Mouse (Mus musculus) kidney, postnatal 0 days (tissue): ENCODE data around the gene Stoml2. TPM values are rescaled to one million over a fixed set of nuclear protein-coding genes. Genes with fewer than 3 reads are reported as not detected.
"Not testable (repeated sequence)": the region's sequence is repeated elsewhere in the genome, so short reads cannot be mapped to it uniquely, and the experiment has no call there.

Experiments used
- ATAC-seq: fragments of 200-750 bp; cut with Nextera tagmentation; replicated peaks from 2 replicates; pipeline ENCODE4 v1.8.0; 2017; ENCODE audit warnings: low read depth, moderate number of reproducible peaks, moderate TSS enrichment, moderate library complexity; ENCODE audit not compliant: low FRiP score
- DNase-seq: peaks from one replicate; pipeline ENCODE4 v3.0.0-alpha.2; 2016; ENCODE audit warnings: low spot score
- H3K27ac ChIP-seq: fragments of 300-500 bp; sonication (generic); 2 replicates; pipeline ENCODE4 v1.5.1; 2014; ENCODE audit warnings: mild to moderate bottlenecking
- H3K27me3 ChIP-seq: fragments of 300-500 bp; sonication (generic); 2 replicates; pipeline ENCODE4 v1.6.1; 2014; ENCODE audit warnings: low read length, mixed read lengths; ENCODE audit not compliant: insufficient read depth
- H3K36me3 ChIP-seq: fragments of 300-500 bp; sonication (generic); 2 replicates; pipeline ENCODE4 v1.6.1; 2014; ENCODE audit warnings: low read length, mixed read lengths; ENCODE audit not compliant: insufficient read depth
- H3K4me1 ChIP-seq: fragments of 300-500 bp; sonication (generic); replicated peaks from 2 replicates; pipeline ENCODE4 v1.6.1; 2014; ENCODE audit warnings: antibody characterized with exemption, low read length, mixed read lengths; ENCODE audit not compliant: insufficient read depth
- H3K4me2 ChIP-seq: fragments of 300-500 bp; sonication (generic); 2 replicates; pipeline ENCODE4 v1.6.1; 2014; ENCODE audit warnings: mild to moderate bottlenecking, low read length, moderate library complexity, mixed read lengths
- H3K4me3 ChIP-seq: fragments of 300-500 bp; sonication (generic); replicated peaks from 2 replicates; pipeline ENCODE4 v1.5.1; 2014; ENCODE audit warnings: low read depth, low read length
- H3K9ac ChIP-seq: fragments of 300-500 bp; sonication (generic); 2 replicates; pipeline ENCODE4 v1.6.1; 2014; ENCODE audit warnings: low read depth, low read length
- H3K9me3 ChIP-seq: fragments of 300-500 bp; sonication (generic); replicated peaks from 2 replicates; pipeline ENCODE4 v1.6.1; 2016; ENCODE audit warnings: low read length, inconsistent platforms, mixed read lengths
- CTCF ChIP-seq: IDR thresholded peaks from 2 replicates; pipeline ENCODE4 v1.5.1; 2016; ENCODE audit warnings: antibody characterized with exemption, low read depth, mild to moderate bottlenecking, moderate library complexity
- WGBS: fragments of 180-500 bp; shearing (Covaris S2); extraction: QIAGEN DNeasy Blood & Tissue Kit; methylation state at CpG from one replicate; pipeline ENCODE4 v1.1.7; 2014; 5-methylcytosine and 5-hydroxymethylcytosine counted together
- polyA plus RNA-seq: library from polyadenylated mRNA; unstranded; fragments of >200 nt; fragmentation: Nextera tagmentation; extraction: Ambion mirVana; gene quantifications from 2 replicates; pipeline ENCODE4 v1.2.1, GENCODE M21; 2015

The Stoml2 gene
- polyA plus RNA-seq, 1 experiment from 2014 or later = 253 TPM

DNA sequence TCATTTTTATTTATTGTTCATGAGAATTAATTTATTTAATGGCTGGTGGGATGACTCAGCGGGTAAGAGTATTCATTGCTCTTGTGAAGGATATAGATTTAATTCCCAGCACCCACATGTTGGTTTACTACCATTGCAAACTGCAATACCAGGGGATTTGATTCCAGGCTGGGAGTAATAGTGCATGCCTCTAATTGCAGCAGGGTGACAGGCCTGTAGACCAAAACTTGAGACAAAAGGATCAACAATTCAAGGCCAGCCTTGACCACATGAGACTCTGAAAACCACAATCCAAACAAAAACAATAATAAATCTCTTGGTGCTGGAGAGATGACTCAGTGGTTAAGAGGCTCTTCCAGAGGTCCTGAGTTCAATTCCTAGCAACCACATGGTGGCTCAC lies 19.4 kb downstream of the Stoml2 start:
- no peak overlapping the region for H3K27ac ChIP-seq
- TF ChIP-seq CTCF = no peak
- no peak overlapping the region for H3K4me2 ChIP-seq
- ATAC-seq (no peak), DNase-seq (no peak)
- 94% methylated on average over 1 of the region's 1 CpGs for WGBS
- no peak overlapping the region for H3K9ac ChIP-seq
- no peaks in the 10 kb centered on the region for H3K4me1 ChIP-seq
- no peaks in the 10 kb centered on the region for H3K9me3 ChIP-seq
- H3K4me3 ChIP-seq = no peak overlapping the region
- no peaks in the 10 kb centered on the region for H3K27me3 ChIP-seq
- no peaks in the 10 kb centered on the region for H3K36me3 ChIP-seq

DNA sequence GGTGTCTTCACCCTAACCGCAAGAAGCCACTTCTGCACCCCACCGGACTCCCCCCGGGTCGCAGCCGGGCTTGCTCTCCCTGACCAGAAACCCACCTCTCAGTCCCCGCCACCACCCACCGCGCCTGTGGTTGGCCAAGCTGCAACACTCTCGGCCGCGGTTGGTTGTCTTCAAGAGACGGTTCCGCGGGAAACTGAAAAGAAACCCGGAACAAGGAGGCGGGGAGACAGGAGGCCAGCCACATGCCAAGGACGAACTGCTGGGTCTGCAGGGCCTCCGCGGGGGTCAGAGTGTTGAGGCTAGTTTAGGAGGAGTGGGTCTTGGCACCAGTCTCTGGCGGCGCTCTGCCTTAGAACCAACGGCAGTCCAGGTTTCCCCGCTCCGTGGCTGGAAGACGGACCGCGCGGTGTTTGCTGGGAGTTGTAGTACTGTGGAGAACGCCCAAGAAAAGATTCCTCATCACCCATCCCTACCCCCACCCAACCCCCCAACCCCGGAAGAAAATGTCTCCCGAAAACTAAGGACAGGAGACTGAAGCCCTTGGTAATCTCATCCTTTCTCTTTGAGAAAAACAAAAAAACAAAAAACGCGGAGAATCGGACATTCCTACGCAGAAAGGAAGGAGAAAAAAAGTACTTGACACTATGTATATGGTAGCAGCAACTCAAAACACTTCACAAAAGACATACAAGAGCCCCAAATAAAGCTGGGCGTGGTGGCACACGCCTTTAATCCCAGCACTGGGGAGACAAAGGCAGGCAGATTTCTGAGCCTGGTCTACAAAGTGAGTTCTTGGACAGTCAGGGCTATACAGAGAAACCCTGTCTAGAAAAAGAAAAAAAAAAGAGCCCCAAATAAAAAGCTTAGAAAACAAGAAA lies 21.1 kb downstream of the Stoml2 start, which contains the start of gene Fancg:
TSS of gene Fancg (minus strand) at position 346 of the 878 bp plus-strand sequence.
- peak; percentile 85 for DNase-seq
- no peaks in the 10 kb centered on the region for H3K4me1 ChIP-seq
- H3K4me3 ChIP-seq = peak within 1 kb of the TSS; percentile 76
- 1% methylated on average over 37 of the region's 37 CpGs for WGBS
- no peaks in the 10 kb centered on the region for H3K36me3 ChIP-seq
- peak; percentile 83 for ATAC-seq
- H3K27me3 ChIP-seq = no peaks in the 10 kb centered on the region
- peak within 1 kb of the TSS; percentile 72 for H3K4me2 ChIP-seq
- H3K27ac ChIP-seq = no peak within 1 kb of the TSS
- H3K9ac ChIP-seq = peak within 1 kb of the TSS; percentile 55
- H3K9me3 ChIP-seq = no peaks in the 10 kb centered on the region
- no peak for TF ChIP-seq CTCF

DNA sequence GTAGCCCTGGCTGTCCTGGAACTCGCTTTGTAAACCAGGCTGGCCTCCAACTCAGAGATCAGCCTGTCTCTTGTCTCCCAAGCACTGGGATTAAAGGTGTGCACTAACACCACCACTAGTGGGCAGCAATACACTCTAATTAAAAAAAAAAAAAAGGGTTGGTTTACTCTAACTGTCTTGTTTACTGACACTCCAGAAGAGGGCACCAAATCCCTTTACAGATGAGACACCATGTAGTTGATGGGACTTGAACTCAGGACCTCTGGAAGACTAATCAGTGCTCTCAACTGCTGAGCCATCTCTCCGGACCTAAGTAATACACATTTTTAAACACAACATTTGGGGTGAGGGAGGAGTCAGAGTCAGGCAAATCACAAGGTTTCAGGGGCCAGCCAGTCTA lies 25.7 kb downstream of the Stoml2 start:
- no peak overlapping the region for H3K4me3 ChIP-seq
- H3K27ac ChIP-seq = no peak overlapping the region
- no peak for ATAC-seq
- H3K4me2 ChIP-seq = no peak overlapping the region
- peak; percentile 73 for TF ChIP-seq CTCF
- H3K36me3 ChIP-seq = 0 out of 2 replicates have a peak, but pooled peaks cover 3% of the 10 kb centered on the region
- no peaks in the 10 kb centered on the region for H3K27me3 ChIP-seq
- WGBS = 62% methylated on average over 2 of the region's 2 CpGs
- H3K4me1 ChIP-seq = no peaks in the 10 kb centered on the region
- H3K9ac ChIP-seq = no peak overlapping the region
- peak; percentile 74 for DNase-seq
- H3K9me3 ChIP-seq = no peaks in the 10 kb centered on the region

DNA sequence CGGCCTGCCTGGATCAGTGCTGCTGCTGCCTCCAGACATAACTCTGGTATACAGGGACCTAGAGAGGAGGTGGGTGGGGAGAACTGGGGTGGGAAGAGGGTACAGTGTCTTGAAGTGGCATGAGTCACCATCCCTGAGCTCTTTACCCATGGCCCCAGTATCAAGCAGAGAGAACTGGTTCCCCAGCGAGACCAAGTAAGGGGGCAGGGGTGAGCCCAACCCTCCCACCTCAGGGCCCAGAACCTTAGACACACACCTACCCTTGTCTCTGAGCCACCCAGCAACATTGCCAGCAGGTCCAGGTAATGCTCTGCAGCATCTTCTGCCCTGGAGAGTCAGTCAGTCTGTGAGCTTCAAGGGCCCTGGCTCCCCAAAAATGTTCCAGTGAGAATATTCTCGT lies 26.6 kb downstream of the Stoml2 start:
- H3K9ac ChIP-seq = no peak overlapping the region
- no peaks in the 10 kb centered on the region for H3K4me1 ChIP-seq
- H3K9me3 ChIP-seq = no peaks in the 10 kb centered on the region
- DNase-seq (no peak), ATAC-seq (no peak)
- 91% methylated on average over 3 of the region's 3 CpGs for WGBS
- no peak overlapping the region for H3K27ac ChIP-seq
- no peak overlapping the region for H3K4me3 ChIP-seq
- TF ChIP-seq CTCF = no peak
- H3K4me2 ChIP-seq = no peak overlapping the region
- H3K27me3 ChIP-seq = no peaks in the 10 kb centered on the region
- H3K36me3 ChIP-seq = 0 out of 2 replicates have a peak, but pooled peaks cover 3% of the 10 kb centered on the region

DNA sequence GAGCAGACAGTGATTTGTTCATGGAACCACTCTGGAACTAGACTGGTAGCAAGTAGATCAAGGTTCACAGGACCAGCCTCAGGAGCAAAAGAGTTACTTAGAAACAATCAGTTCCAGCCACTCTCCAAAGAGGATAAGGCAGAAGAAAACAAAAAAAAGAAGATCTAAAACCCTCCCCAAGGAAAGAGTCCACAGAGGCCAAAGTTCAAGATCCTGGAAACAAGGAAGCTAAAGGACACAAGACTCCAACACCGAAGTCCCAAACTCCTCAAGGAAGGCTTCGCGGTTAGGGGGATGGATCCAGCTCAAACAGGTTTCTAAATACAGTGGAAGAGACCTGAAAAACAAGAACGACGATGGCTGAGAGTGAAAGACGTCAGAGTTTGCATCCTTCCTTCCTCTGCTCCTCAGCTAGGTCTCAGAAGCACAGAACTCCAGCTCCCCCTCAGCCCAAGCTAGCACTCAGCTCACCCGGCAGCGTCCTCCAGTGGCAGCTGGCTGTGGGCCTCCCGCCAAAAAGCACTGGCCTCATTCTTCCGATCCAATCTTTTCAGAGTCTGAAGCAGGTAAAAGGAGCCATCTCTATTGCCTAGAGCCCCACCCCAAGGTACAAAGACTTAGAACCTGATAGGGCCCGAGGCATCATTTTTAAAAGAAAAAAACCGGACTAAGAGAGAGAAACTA lies 28.6 kb downstream of the Stoml2 start:
- peaks cover 10% of the 10 kb centered on the region for H3K4me1 ChIP-seq
- no peak for TF ChIP-seq CTCF
- no peak overlapping the region for H3K4me2 ChIP-seq
- H3K27me3 ChIP-seq = no peaks in the 10 kb centered on the region
- DNase-seq (no peak), ATAC-seq (no peak)
- H3K9me3 ChIP-seq = no peaks in the 10 kb centered on the region
- H3K4me3 ChIP-seq = no peak overlapping the region
- H3K36me3 ChIP-seq = 0 out of 2 replicates have a peak, but pooled peaks cover 3% of the 10 kb centered on the region
- WGBS = 71% methylated on average over 12 of the region's 12 CpGs
- H3K27ac ChIP-seq = no peak overlapping the region
- no peak overlapping the region for H3K9ac ChIP-seq

DNA sequence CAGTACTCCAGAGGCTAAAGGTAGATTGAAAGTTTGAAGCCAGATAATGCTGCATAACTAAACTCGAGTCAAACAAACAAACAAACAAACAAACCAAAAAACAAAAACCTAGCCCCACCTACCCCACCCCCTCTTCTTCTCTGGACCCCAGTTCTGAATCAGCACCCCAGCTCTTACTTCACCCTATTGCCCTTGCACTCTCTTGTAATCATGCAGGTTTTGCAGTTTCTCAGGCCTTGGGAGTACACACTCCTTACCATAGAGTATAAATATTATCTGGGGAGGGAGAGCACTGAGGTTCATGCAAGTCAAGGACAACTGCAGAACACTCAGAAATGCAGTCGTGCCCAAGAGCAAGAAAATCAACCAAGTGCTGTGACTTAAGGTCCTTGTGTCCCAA lies 30.2 kb downstream of the Stoml2 start:
- H3K4me1 ChIP-seq = peaks cover 15% of the 10 kb centered on the region
- no peak overlapping the region for H3K9ac ChIP-seq
- H3K36me3 ChIP-seq = 0 out of 2 replicates have a peak, but pooled peaks cover 3% of the 10 kb centered on the region
- no peak for ATAC-seq
- H3K4me3 ChIP-seq = no peak overlapping the region
- TF ChIP-seq CTCF = no peak
- no peak overlapping the region for H3K4me2 ChIP-seq
- no peak for DNase-seq
- H3K27ac ChIP-seq = no peak overlapping the region
- H3K27me3 ChIP-seq = no peaks in the 10 kb centered on the region
- no peaks in the 10 kb centered on the region for H3K9me3 ChIP-seq
- WGBS = 91% methylated on average over 2 of the region's 2 CpGs

DNA sequence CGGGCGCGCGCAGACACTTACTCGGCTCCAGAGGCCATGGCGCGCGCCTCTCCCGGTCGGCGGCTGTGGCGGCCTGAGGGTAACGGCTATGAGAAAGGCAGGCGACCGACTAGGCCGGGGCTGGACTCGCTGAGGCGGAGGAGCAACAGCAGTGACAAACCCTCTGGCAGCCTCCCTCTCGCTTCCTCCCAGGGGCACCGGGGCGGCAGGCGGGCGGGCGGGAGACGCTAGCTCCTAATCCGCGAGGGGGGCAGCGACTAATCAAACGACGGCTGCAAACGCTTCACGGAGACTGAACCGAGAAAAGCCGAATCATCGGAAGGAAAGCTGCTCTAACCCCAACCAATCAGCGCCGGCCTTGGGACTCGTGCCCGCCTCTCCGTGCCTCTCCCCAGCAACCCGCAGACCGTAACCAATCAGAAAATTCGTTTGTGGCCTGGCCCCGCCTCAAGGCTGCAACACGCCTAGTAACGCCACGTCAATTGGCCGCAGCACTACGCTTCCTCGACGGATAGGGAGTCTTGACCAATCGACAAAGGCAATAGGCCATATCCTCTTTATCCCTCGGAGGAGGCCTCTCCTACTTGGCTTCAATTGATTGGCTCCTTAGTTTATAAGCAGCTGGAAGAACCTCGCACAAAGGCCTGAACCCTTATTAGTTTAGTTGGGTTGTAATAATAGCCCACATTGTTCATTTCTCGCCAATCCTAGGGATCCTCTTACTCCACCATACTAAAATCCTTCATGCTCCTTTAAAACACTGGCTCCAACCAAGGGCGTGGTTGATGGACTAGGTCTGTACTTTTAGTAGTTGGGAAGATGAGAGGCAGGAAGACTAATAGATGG lies 31.1 kb downstream of the Stoml2 start, which contains the start of gene Vcp:
TSS of gene Vcp (minus strand) at position 367 of the 846 bp plus-strand sequence.
- H3K27ac ChIP-seq = peak within 1 kb of the TSS; percentile 99
- peaks cover 15% of the 10 kb centered on the region for H3K4me1 ChIP-seq
- H3K4me2 ChIP-seq = peak within 1 kb of the TSS; percentile 56
- ATAC-seq = peak; percentile 97
- H3K27me3 ChIP-seq, H3K36me3 ChIP-seq, H3K9me3 ChIP-seq: not testable (repeated sequence)
- DNase-seq = peak; percentile 100
- WGBS = 1% methylated on average over 45 of the region's 56 CpGs
- peak within 1 kb of the TSS; percentile 67 for H3K4me3 ChIP-seq
- peak within 1 kb of the TSS; percentile 96 for H3K9ac ChIP-seq
